Mouse (Mus musculus): Measurements from ENCODE around the gene Sgf29.

- TF ChIP-seq CTCF (IDR thresholded peaks at IDR 0.05; ENCODE audit: low read depth, low read length) (no peak), POLR2A (IDR thresholded peaks at IDR 0.05; ENCODE audit: insufficient read depth, low read length) (no peak), EP300 (IDR thresholded peaks at IDR 0.05; ENCODE audit: insufficient read depth, low read depth, low read length) (no peak)
These were observed 54.0 kb downstream of the Sgf29 start for GRCm38 (mm10) chr7:126702861-126703756.
